Mouse (Mus musculus) cerebellum, adult 11 months (tissue): ENCODE data around the gene Ccdc57.

Experiments used
- DNase-seq: peaks from one replicate; pipeline ENCODE4 v3.0.0; 2022

Ccdc57 gene

GRCm38 (mm10) chr11:120779876-120780275 is 152.8 kb downstream of the Ccdc57 start:
- DNase-seq = no peak

GRCm38 (mm10) chr11:120777123-120777522 is 155.5 kb downstream of the Ccdc57 start:
- DNase-seq = no peak
